Mouse (Mus musculus): ENCODE data around the gene Bcl10. TPM values are rescaled to one million over a fixed set of nuclear protein-coding genes. Genes with fewer than 3 reads are reported as not detected.
"Not testable (repeated sequence)": the region's sequence is repeated elsewhere in the genome, so short reads cannot be mapped to it uniquely, and the experiment has no call there.

Gene Bcl10
- total RNA-seq, 2 experiments from 2014 or later = 39.0 to 41.2 TPM

- ATAC-seq (replicated peaks; ENCODE audit: poor library complexity) = no peak
Measured at GRCm38 (mm10) chr3:145947539-145948204, 25.1 kb downstream of the Bcl10 start.

- ATAC-seq (replicated peaks; ENCODE audit: poor library complexity) = peak; percentile 59
Measured at GRCm38 (mm10) chr3:145950034-145950814, 27.6 kb downstream of the Bcl10 start.

DNA sequence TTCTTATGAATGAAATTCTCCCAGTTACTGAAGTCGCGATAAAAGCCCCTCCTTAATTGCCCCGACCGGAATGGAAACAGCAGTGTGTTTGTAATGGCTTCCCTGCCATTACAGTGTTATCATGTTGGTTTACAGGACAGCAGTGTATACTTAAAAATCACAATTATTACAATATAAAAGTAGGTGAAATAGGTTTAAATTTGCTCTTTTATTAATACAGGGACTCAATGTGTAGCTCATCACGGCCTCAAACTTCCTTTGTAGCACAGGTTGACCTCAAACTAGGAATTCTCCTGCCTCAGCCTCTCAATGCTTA is 28.2 kb downstream of the Bcl10 start:
- ATAC-seq (replicated peaks; ENCODE audit: poor library complexity) = no peak

DNA sequence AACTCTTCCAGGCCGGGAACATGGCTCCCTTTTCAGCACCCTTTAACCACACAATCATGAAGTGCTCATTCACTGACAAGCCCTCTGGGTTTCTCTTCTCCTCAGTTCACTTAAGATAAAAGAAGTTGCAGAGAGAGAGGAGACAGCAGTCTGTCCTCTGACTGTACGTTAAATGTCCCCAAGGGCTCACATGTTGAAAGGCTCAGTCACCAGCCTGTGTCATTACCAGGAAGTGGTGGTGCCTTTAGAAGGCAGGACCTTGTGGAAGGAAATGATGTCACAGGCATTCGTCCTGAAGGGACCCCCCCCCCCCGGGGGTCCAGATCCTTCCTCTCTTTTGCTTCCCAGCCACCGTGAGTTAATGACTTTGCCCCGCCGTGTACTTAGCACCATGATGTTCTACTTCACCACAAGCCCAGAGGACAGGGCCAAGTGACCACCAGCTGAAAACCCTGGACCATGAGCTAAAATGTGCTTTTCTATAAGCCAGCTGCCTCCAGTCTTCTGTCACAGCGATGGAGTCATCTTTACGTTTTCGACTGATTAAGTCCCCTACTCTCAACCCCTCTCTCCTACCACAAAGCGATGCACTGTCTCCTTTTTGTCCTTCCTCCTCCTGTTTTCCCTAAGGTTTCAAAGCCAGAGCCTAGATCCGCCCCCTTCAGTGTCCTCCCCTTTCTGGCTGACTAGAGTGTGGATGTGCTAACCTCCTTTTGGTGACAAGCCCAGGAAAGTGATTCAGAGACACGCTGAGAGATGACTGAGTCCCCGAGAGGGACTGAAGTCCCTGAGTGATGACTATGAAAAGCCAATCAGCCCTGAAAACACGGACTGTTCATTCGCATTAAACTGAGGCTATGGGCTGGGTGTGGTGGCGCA is 28.9 kb downstream of the Bcl10 start:
- ATAC-seq (replicated peaks; ENCODE audit: poor library complexity) = peak; percentile 36

DNA sequence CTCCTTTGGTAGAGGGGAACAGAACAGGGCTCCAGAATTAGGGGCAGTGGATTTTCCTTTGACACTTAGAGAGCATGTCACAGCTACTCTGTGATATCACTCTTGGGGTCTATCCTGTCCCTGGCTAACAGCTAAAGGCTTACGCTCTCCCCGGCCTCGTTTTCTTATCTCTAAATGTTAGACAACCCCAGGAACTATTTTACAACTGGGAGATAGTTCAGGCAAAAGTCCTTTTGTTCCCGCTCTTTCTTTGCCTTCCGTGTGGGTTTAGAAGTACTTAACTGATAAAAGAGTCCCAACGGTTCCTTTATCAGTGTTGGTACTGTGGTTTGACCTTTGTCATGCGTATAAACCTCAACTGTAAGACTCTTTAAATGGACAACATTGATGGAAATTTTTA is 30.3 kb downstream of the Bcl10 start:
- ATAC-seq (replicated peaks; ENCODE audit: poor library complexity) = no peak

DNA sequence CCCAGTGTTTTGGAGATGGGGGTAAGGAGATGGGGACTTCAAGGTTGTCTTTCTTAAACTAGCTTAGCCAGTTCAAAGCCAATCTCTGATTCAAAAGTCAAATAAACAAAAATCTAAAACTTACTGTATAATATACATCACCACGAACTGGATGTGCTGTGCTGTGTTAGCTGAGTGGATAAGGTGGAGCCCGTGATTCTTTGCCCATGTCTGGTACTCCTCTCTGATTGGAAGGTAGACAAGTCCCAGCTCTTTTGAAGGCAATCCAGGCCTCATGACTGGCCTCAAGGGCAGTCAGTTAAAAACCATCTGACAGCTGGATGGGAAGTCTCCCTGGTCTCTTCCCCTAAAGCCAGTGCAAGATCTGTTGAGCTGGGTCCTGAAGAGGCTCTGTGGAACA is 30.8 kb downstream of the Bcl10 start:
- no peak for ATAC-seq (replicated peaks; ENCODE audit: poor library complexity)

DNA sequence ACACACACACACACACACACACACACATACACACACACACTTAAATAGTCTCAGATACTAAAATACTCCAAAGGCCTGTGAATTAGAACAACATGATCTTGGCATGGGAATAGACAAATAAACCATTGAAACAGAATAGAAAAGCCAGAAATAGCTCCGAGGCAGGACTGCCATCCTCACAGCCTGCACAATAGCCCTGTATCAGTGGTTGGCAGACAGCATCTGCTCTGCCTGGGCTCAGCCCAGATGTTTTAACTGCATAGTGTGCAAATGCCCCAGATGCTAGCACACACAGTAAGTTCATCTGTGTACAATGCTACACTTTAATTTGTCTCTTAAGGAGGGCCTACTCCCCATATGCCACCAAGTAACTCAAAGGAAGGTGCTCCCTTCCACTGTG is 37.2 kb downstream of the Bcl10 start:
- ATAC-seq (replicated peaks; ENCODE audit: poor library complexity) = peak; percentile 40

DNA sequence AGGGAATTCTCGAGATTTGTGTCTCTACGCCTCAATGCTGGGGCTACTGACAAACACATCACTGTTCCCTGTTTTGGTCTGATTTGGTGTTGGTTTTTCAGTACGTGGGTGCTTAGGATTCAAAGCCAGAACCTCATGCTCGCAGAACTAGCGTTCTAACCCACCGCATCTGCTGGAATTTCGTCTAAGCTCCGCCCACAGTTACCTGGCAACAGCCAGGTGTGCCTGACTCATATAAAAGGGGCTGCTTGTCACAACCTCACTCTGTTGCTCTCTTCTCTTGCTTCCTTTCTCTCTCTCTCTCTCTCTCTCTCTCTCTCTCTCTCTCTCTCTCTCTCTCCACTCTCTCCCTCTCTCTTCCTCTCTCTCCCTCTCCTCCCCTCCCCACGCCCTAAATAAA is 39.8 kb downstream of the Bcl10 start:
- no peak for ATAC-seq (replicated peaks; ENCODE audit: poor library complexity)

- peak; percentile 38 for ATAC-seq (replicated peaks; ENCODE audit: poor library complexity)
Measured at GRCm38 (mm10) chr3:145963101-145964017, 40.8 kb downstream of the Bcl10 start.

GRCm38 (mm10) chr3:145964018-145964387 is 41.4 kb downstream of the Bcl10 start:
- peak; percentile 82 for ATAC-seq (replicated peaks; ENCODE audit: poor library complexity)

- peak; percentile 59 for ATAC-seq (replicated peaks; ENCODE audit: poor library complexity)
Measured at GRCm38 (mm10) chr3:145964473-145964872, 41.9 kb downstream of the Bcl10 start.

- ATAC-seq (replicated peaks; ENCODE audit: poor library complexity) = not testable (repeated sequence)
Measured at GRCm38 (mm10) chr3:145965583-145965982, 43.0 kb downstream of the Bcl10 start.

DNA sequence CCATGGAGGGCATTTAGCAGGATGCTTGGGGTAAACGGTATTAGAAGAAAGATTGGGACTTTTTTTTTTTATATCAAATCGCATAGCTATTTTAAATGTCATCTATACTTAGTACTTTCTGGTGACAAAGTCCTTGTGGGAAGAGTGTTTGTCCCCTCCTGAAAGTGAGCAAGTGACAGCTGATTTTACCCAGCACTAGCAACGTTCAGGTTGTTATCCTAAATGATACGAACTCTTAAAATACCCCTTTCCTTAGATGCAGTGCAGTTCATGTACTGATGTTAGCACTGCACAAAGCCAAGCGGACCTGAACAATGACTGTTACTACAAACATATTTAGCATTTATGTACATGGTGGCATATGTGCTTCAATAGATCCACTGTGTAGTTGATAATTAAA is 44.2 kb downstream of the Bcl10 start:
- ATAC-seq (replicated peaks; ENCODE audit: poor library complexity) = no peak

DNA sequence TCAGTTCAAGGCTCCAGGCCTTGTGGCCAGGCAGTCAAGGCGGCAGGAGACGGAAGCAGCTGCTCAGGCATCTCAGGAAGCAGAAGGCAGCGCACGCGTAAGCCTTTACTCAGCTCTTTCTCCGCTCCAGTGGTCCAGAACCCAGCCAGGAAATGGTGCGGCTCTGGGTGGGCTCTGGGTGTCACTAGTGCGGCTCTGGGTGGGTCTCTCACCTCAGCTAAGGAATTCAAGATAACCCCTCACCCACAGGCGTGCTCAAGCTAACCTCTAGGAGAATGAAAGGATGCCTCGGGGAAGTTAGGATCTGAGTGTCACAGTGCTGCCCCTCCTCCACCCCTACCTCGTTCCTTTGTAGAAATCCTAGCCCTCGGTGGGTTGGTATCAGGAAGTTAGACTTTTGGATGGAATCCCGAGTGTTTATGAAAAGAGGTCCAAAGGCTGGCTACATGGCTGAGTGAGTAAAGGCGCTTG is 46.5 kb downstream of the Bcl10 start:
- peak; percentile 73 for ATAC-seq (replicated peaks; ENCODE audit: poor library complexity)

DNA sequence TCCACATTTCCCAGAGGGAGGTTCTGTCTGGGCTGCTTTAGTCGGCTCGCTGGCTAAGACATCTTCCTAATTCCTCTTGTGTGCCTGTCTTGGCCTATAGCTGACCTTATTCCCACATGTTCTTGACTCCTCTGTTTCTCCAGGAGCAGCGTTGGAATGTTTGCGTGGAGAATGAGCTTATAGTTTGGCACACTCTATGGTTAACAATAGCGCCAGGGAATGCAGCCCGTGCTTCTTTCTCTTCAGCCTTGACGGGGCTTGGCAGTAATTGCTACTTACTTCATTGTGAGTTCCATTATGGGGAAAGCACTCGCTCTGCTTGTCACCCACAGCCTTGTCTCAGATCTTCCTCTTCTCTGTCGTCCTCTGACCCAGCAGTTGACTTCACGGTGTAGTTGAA is 48.9 kb downstream of the Bcl10 start:
- no peak for ATAC-seq (replicated peaks; ENCODE audit: poor library complexity)

- ATAC-seq (replicated peaks; ENCODE audit: poor library complexity) = no peak
Measured at GRCm38 (mm10) chr3:145974986-145975385, 52.4 kb downstream of the Bcl10 start.
